Mouse (Mus musculus) ES-E14 (cell line): Measurements from ENCODE around the gene Rabep1.

Experiments
- CHD2 ChIP-seq: IDR thresholded peaks from 2 replicates; pipeline ENCODE4 v1.6.1; 2014; ENCODE audit warnings: mild to moderate bottlenecking, low read depth, low read length, inconsistent platforms
- HCFC1 ChIP-seq: IDR thresholded peaks from 2 replicates; pipeline ENCODE4 v1.6.1; 2012; ENCODE audit warnings: low read length, inconsistent platforms, borderline replicate concordance; ENCODE audit not compliant: insufficient read depth
- MAFK ChIP-seq: IDR thresholded peaks from 2 replicates; pipeline ENCODE4 v1.6.1; 2014; ENCODE audit warnings: mild to moderate bottlenecking, low read depth, low read length, inconsistent platforms; ENCODE audit not compliant: insufficient read depth
- ZC3H11A ChIP-seq: IDR thresholded peaks from 2 replicates; pipeline ENCODE4 v1.6.1; 2012; ENCODE audit warnings: low read depth, mild to moderate bottlenecking, inconsistent platforms, low read length, borderline replicate concordance
- ZNF384 ChIP-seq: IDR thresholded peaks from 2 replicates; pipeline ENCODE4 v1.6.1; 2012; ENCODE audit warnings: low read depth, low read length, inconsistent platforms

DNA sequence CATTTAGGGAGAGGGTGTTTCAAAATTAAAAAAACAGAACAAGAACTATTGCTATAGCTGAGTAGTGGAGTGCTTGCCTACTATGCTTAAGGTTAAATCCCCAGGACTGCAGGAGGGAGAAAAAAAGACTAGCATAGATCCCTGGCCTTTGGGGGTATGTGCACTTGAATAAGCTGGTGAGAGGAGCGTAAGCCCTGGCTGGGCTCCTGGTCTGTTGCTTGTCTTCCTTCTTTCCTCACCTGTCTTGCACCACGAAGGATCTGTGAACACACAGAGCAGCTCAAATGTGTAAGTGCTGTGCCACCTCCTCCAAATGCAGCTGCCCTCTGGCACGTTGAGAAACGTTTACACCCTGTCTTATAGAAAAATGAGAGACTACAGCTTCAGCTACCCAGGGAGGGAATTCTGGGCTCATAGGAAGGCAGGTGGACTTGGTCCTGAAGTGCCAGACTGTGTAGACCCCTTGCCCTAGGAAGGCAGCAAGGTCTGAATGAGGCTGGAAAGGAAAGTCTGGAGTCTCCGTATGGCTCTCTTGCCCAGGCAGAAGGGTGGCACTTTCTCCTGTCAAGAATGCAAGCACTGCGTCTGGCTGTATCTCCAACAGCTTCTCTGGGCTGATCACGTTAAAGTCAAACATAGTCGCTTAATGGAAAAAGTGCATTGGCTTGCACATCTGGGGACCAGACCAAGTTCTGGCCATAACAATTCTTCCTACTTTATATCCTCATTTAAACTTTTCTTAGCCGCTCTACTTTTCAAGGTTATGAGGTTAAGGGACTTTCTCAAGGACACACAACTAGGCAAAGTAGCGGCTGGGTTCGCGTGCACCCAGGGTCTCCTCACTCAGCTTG, 652 bp upstream of the Rabep1 start:
- TF ChIP-seq CHD2 = no peak
- no peak for TF ChIP-seq HCFC1
- no peak for TF ChIP-seq MAFK
- no peak for TF ChIP-seq ZC3H11A
- TF ChIP-seq ZNF384 = no peak
